Mouse (Mus musculus): ENCODE results near the gene Etfdh. TPM values are rescaled to one million over a fixed set of nuclear protein-coding genes. Genes with fewer than 3 reads are reported as not detected.

Gene Etfdh
- total RNA-seq, 1 experiment from 2014 or later = 454 TPM

Other genes starting within 250 kb of the Etfdh start
- 9.7 and 11.0 TPM in 2 replicates for gene Fnip2, start 61.7 kb downstream of the Etfdh start, total RNA-seq (2021)
- gene Ppid, start 38.2 kb downstream of the Etfdh start, total RNA-seq (2021) = 52.7 and 53.5 TPM in 2 replicates
- gene 4930579G24Rik, start 421 bp downstream of the Etfdh start, total RNA-seq (2021) = 4.7 and 6.5 TPM in 2 replicates
- gene Rxfp1, start 108.4 kb upstream of the Etfdh start, total RNA-seq (2021) = 0.19 and 0.75 TPM in 2 replicates
- gene Tmem144, start 223.3 kb upstream of the Etfdh start, total RNA-seq (2021) = 8.6 and 11.0 TPM in 2 replicates

All from adrenal gland, postnatal 14 days (tissue).